Mouse (Mus musculus): ENCODE results near the gene Pidd1. TPM values are rescaled to one million over a fixed set of nuclear protein-coding genes. Genes with fewer than 3 reads are reported as not detected.
"Not testable (repeated sequence)": the region's sequence is repeated elsewhere in the genome, so short reads cannot be mapped to it uniquely, and the experiment has no call there.

Gene Pidd1
- polyA plus RNA-seq, 1 experiment from 2014 or later = 2.8 TPM

- no peak overlapping the region for H3K4me3 ChIP-seq (ENCODE audit: low read length)
- H3K36me3 ChIP-seq (ENCODE audit: control insufficient read depth, insufficient read depth, low read length) = peaks cover 9% of the 10 kb centered on the region; the same call in 1 of the 2 replicates
- no peak overlapping the region; the same call in 1 of the 2 replicates for H3K9ac ChIP-seq (ENCODE audit: low read depth, low read length)
- H3K27ac ChIP-seq (ENCODE audit: low read depth, low read length) = no peak overlapping the region
- no peak for ATAC-seq
- no peaks in the 10 kb centered on the region for H3K9me3 ChIP-seq (ENCODE audit: control insufficient read depth, low read length)
- 89% methylated on average over 6 of the region's 6 CpGs for WGBS
- peaks cover 13% of the 10 kb centered on the region for H3K27me3 ChIP-seq (replicated peaks; ENCODE audit: control insufficient read depth, insufficient read depth, low read length)
- peaks cover 13% of the 10 kb centered on the region for H3K4me1 ChIP-seq (ENCODE audit: control insufficient read depth, insufficient read depth, low read depth, low read length)
- H3K4me2 ChIP-seq (ENCODE audit: low read length) = peak overlapping the region; percentile 92; the same call in 1 of the 2 replicates
These were observed 12.9 kb upstream of the Pidd1 start for GRCm38 (mm10) chr7:141456739-141457138.

- ATAC-seq = peak; percentile 35
- WGBS = 1% methylated on average over 22 of the region's 23 CpGs
- peak overlapping the region; percentile 81 for H3K4me3 ChIP-seq (ENCODE audit: low read length)
- no peaks in the 10 kb centered on the region for H3K9me3 ChIP-seq (ENCODE audit: control insufficient read depth, low read length)
- peaks cover 18% of the 10 kb centered on the region for H3K36me3 ChIP-seq (ENCODE audit: control insufficient read depth, insufficient read depth, low read length)
- peak overlapping the region; percentile 81 for H3K9ac ChIP-seq (ENCODE audit: low read depth, low read length)
- H3K27me3 ChIP-seq (replicated peaks; ENCODE audit: control insufficient read depth, insufficient read depth, low read length) = peaks cover 5% of the 10 kb centered on the region
- peak overlapping the region; percentile 92 for H3K4me2 ChIP-seq (ENCODE audit: low read length)
- H3K27ac ChIP-seq (ENCODE audit: low read depth, low read length) = peak overlapping the region; percentile 72
- peaks cover 10% of the 10 kb centered on the region for H3K4me1 ChIP-seq (ENCODE audit: control insufficient read depth, insufficient read depth, low read depth, low read length)
These were observed 11.9 kb upstream of the Pidd1 start for GRCm38 (mm10) chr7:141455610-141456314.

- Histone ChIP-seq H3K4me2 (ENCODE audit: low read length) (peak within 1 kb of the TSS; percentile 92), H3K4me3 (ENCODE audit: low read length) (peak within 1 kb of the TSS; percentile 81), H3K36me3 (ENCODE audit: control insufficient read depth, insufficient read depth, low read length) (peaks cover 22% of the 10 kb centered on the region), H3K9me3 (ENCODE audit: control insufficient read depth, low read length) (no peaks in the 10 kb centered on the region), H3K27ac (ENCODE audit: low read depth, low read length) (peak within 1 kb of the TSS; percentile 72), H3K4me1 (ENCODE audit: control insufficient read depth, insufficient read depth, low read depth, low read length) (peaks cover 10% of the 10 kb centered on the region), H3K27me3 (replicated peaks; ENCODE audit: control insufficient read depth, insufficient read depth, low read length) (no peaks in the 10 kb centered on the region; the same call in none of the 2 replicates), H3K9ac (ENCODE audit: low read depth, low read length) (peak within 1 kb of the TSS; percentile 81)
- WGBS = under 1% methylated on average over 42 of the region's 45 CpGs
- peak; percentile 81 for ATAC-seq
These were observed 11.2 kb upstream of the Pidd1 start, which contains the start of gene Pnpla2 for GRCm38 (mm10) chr7:141454967-141455551. TSS of gene Pnpla2 (plus strand) at chr7:141455198.

GRCm38 (mm10) chr7:141453636-141454035 lies 9.8 kb upstream of the Pidd1 start:
- Histone ChIP-seq H3K9me3 (ENCODE audit: control insufficient read depth, low read length) (no peaks in the 10 kb centered on the region), H3K27ac (ENCODE audit: low read depth, low read length) (no peak overlapping the region), H3K9ac (ENCODE audit: low read depth, low read length) (no peak overlapping the region), H3K27me3 (replicated peaks; ENCODE audit: control insufficient read depth, insufficient read depth, low read length) (no peaks in the 10 kb centered on the region), H3K36me3 (ENCODE audit: control insufficient read depth, insufficient read depth, low read length) (peaks cover 22% of the 10 kb centered on the region), H3K4me1 (ENCODE audit: control insufficient read depth, insufficient read depth, low read depth, low read length) (peaks cover 15% of the 10 kb centered on the region), H3K4me2 (ENCODE audit: low read length) (no peak overlapping the region), H3K4me3 (ENCODE audit: low read length) (no peak overlapping the region)
- ATAC-seq = no peak
- 87% methylated on average over 2 of the region's 2 CpGs for WGBS

GRCm38 (mm10) chr7:141451928-141452327 lies 8.1 kb upstream of the Pidd1 start:
- H3K4me1 ChIP-seq (ENCODE audit: control insufficient read depth, insufficient read depth, low read depth, low read length) = peaks cover 21% of the 10 kb centered on the region
- H3K4me3 ChIP-seq (ENCODE audit: low read length) = no peak overlapping the region
- H3K36me3 ChIP-seq (ENCODE audit: control insufficient read depth, insufficient read depth, low read length) = peaks cover 22% of the 10 kb centered on the region
- H3K4me2 ChIP-seq (ENCODE audit: low read length) = no peak overlapping the region
- no peaks in the 10 kb centered on the region for H3K27me3 ChIP-seq (replicated peaks; ENCODE audit: control insufficient read depth, insufficient read depth, low read length)
- H3K9ac ChIP-seq (ENCODE audit: low read depth, low read length) = no peak overlapping the region
- no peak overlapping the region for H3K27ac ChIP-seq (ENCODE audit: low read depth, low read length)
- ATAC-seq = no peak
- H3K9me3 ChIP-seq (ENCODE audit: control insufficient read depth, low read length) = no peaks in the 10 kb centered on the region

- ATAC-seq = peak; percentile 94
- peak within 1 kb of the TSS; percentile 92 for H3K27ac ChIP-seq (ENCODE audit: low read depth, low read length)
- peaks cover 22% of the 10 kb centered on the region for H3K36me3 ChIP-seq (ENCODE audit: control insufficient read depth, insufficient read depth, low read length)
- H3K4me1 ChIP-seq (ENCODE audit: control insufficient read depth, insufficient read depth, low read depth, low read length) = peaks cover 22% of the 10 kb centered on the region
- H3K9me3 ChIP-seq (ENCODE audit: control insufficient read depth, low read length) = no peaks in the 10 kb centered on the region
- H3K27me3 ChIP-seq (replicated peaks; ENCODE audit: control insufficient read depth, insufficient read depth, low read length) = no peaks in the 10 kb centered on the region
- peak within 1 kb of the TSS; percentile 77 for H3K9ac ChIP-seq (ENCODE audit: low read depth, low read length)
- peak within 1 kb of the TSS; percentile 76 for H3K4me3 ChIP-seq (ENCODE audit: low read length)
- under 1% methylated on average over 63 of the region's 63 CpGs for WGBS
- H3K4me2 ChIP-seq (ENCODE audit: low read length) = peak within 1 kb of the TSS; percentile 80
These were observed 3.5 kb upstream of the Pidd1 start, which contains the start of gene Rplp2 for GRCm38 (mm10) chr7:141447110-141447991. TSS of gene Rplp2 (plus strand) at chr7:141447370.

GRCm38 (mm10) chr7:141446374-141446773 lies 2.5 kb upstream of the Pidd1 start:
- WGBS = 90% methylated on average over 3 of the region's 3 CpGs
- not testable (repeated sequence) for ATAC-seq; H3K9me3 ChIP-seq (ENCODE audit: control insufficient read depth, low read length); H3K27ac ChIP-seq (ENCODE audit: low read depth, low read length); H3K4me3 ChIP-seq (ENCODE audit: low read length); H3K9ac ChIP-seq (ENCODE audit: low read depth, low read length); H3K27me3 ChIP-seq (replicated peaks; ENCODE audit: control insufficient read depth, insufficient read depth, low read length)
- Histone ChIP-seq H3K4me2 (ENCODE audit: low read length) (peak overlapping the region; percentile 80), H3K36me3 (ENCODE audit: control insufficient read depth, insufficient read depth, low read length) (peaks cover 12% of the 10 kb centered on the region), H3K4me1 (ENCODE audit: control insufficient read depth, insufficient read depth, low read depth, low read length) (peaks cover 22% of the 10 kb centered on the region)

GRCm38 (mm10) chr7:141443081-141443821 lies 574 bp downstream of the Pidd1 start:
- H3K27me3 ChIP-seq (replicated peaks; ENCODE audit: control insufficient read depth, insufficient read depth, low read length) = no peaks in the 10 kb centered on the region
- no peaks in the 10 kb centered on the region; the same call in 1 of the 2 replicates for H3K36me3 ChIP-seq (ENCODE audit: control insufficient read depth, insufficient read depth, low read length)
- H3K9ac ChIP-seq (ENCODE audit: low read depth, low read length) = peak overlapping the region; percentile 56
- 32% methylated on average over 12 of the region's 12 CpGs for WGBS
- H3K4me2 ChIP-seq (ENCODE audit: low read length) = peak overlapping the region; percentile 71
- H3K4me3 ChIP-seq (ENCODE audit: low read length) = peak overlapping the region; percentile 37
- no peaks in the 10 kb centered on the region for H3K9me3 ChIP-seq (ENCODE audit: control insufficient read depth, low read length)
- no peak for ATAC-seq
- peaks cover 14% of the 10 kb centered on the region for H3K4me1 ChIP-seq (ENCODE audit: control insufficient read depth, insufficient read depth, low read depth, low read length)
- no peak overlapping the region for H3K27ac ChIP-seq (ENCODE audit: low read depth, low read length)

All from hindbrain, embryonic 16.5 days (tissue).